ENCODE assay signal across 9 mouse cellular contexts in the genomic region with DNA sequence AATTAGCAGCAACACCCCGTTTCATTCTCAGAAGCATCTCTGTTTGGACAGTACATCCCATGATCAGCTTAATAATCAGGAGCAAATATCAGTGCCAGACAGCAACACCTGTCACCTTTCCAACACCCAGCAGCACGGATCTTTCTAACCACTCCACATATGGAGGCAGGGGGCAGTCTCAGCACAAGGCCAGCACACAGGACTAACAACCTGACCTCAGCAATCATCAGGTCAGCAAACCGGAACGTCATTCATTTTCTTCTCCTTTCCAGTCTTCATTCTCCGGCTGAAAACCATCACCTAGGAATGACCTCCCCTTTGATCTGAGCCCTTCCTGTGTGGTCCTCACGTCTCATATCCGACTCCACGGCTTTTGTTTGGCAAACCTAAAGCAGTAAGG. TPM values are rescaled to one million over a fixed set of nuclear protein-coding genes. Genes with fewer than 3 reads are reported as not detected.
DNase-seq lines count a peak whose midpoint lies in the region; ATAC-seq lines count a peak whose summit lies in the region.
"Had no signal": no experiment of that assay in that cellular context is flagged by ENCODE, and none has a peak within 500 bp of the region (broad histone marks: within the 10 kb centered on the region; RNA-seq: fewer than 3 reads in every experiment).

No protein-coding gene starts in this region.

- peak; percentile 35 for DNase-seq in R1 (ENCODE audit: low read depth, low spot score)
- peak; percentile 45 to 55 for DNase-seq in cerebellum, postnatal 14 days
- no peak for DNase-seq in adrenal gland, adult 18-20 months (ENCODE audit: low spot score in 2 of 2)
- DNase-seq in natural killer cell, adult 2 months (ENCODE audit: low spot score in 2 of 2) = no peak
- DNase-seq: gastrocnemius, postnatal 36 days had no signal

- H3K27me3 ChIP-seq in hindbrain, embryonic 13.5 days = no peaks in the 10 kb centered on the region
- no peaks in the 10 kb centered on the region for H3K27me3 ChIP-seq in hindbrain, embryonic 12.5 days
- no peaks in the 10 kb centered on the region for H3K27me3 ChIP-seq in midbrain, embryonic 16.5 days (ENCODE audit: control insufficient read depth, insufficient read depth, low read depth, low read length)
- H3K27me3 ChIP-seq: limb, embryonic 12.5 days had no signal

- 0 out of 2 replicates have a peak, but pooled peaks cover 5% of the 10 kb centered on the region for H3K36me3 ChIP-seq in hindbrain, embryonic 13.5 days
- peaks cover 5% of the 10 kb centered on the region; the same call in 1 of the 2 replicates for H3K36me3 ChIP-seq in hindbrain, embryonic 12.5 days
- H3K36me3 ChIP-seq in midbrain, embryonic 16.5 days (ENCODE audit: control insufficient read depth, insufficient read depth, low read length) = 0 out of 2 replicates have a peak, but pooled peaks cover 3% of the 10 kb centered on the region

- no peak overlapping the region for H3K4me3 ChIP-seq in hindbrain, embryonic 13.5 days
- H3K4me3 ChIP-seq in hindbrain, embryonic 12.5 days = no peak overlapping the region
- H3K4me3 ChIP-seq in midbrain, embryonic 16.5 days (ENCODE audit: low read depth, low read length) = no peak overlapping the region
- H3K4me3 ChIP-seq: limb, embryonic 12.5 days had no signal

- no peaks in the 10 kb centered on the region for H3K9me3 ChIP-seq in hindbrain, embryonic 13.5 days
- no peaks in the 10 kb centered on the region for H3K9me3 ChIP-seq in hindbrain, embryonic 12.5 days (replicated peaks)
- H3K9me3 ChIP-seq in midbrain, embryonic 16.5 days (replicated peaks; ENCODE audit: control insufficient read depth, low read length, poor library complexity, severe bottlenecking) = no peaks in the 10 kb centered on the region
- H3K9me3 ChIP-seq: limb, embryonic 12.5 days had no signal

- no peak overlapping the region; the same call in 1 of the 2 replicates for H3K9ac ChIP-seq in hindbrain, embryonic 13.5 days
- no peak overlapping the region for H3K9ac ChIP-seq in hindbrain, embryonic 12.5 days
- H3K9ac ChIP-seq in midbrain, embryonic 16.5 days (ENCODE audit: low read depth, low read length) = no peak overlapping the region
- H3K9ac ChIP-seq: limb, embryonic 12.5 days had no signal

- ATAC-seq in hindbrain, embryonic 13.5 days (ENCODE audit: low FRiP score) = peak; percentile 2; the same call in 1 of the 2 replicates
- no peak for ATAC-seq in hindbrain, embryonic 12.5 days (ENCODE audit: low FRiP score)
- ATAC-seq in midbrain, embryonic 16.5 days = no peak

- H3K4me2 ChIP-seq in hindbrain, embryonic 13.5 days = 0 out of 2 replicates have a peak overlapping the region, but pooled peaks have one; percentile 6
- no peak overlapping the region for H3K4me2 ChIP-seq in hindbrain, embryonic 12.5 days (replicated peaks)
- peak overlapping the region; percentile 12; the same call in 1 of the 2 replicates for H3K4me2 ChIP-seq in midbrain, embryonic 16.5 days (ENCODE audit: low read length)
- H3K4me2 ChIP-seq: limb, embryonic 12.5 days had no signal

- H3K27ac ChIP-seq in hindbrain, embryonic 13.5 days = peak overlapping the region; percentile 36; the same call in 1 of the 2 replicates
- no peak overlapping the region for H3K27ac ChIP-seq in hindbrain, embryonic 12.5 days
- no peak overlapping the region for H3K27ac ChIP-seq in midbrain, embryonic 16.5 days (ENCODE audit: low read length)
- H3K27ac ChIP-seq: limb, embryonic 12.5 days had no signal

- H3K4me1 ChIP-seq in hindbrain, embryonic 13.5 days (replicated peaks) = peaks cover 85% of the 10 kb centered on the region
- H3K4me1 ChIP-seq in hindbrain, embryonic 12.5 days = peaks cover 75% of the 10 kb centered on the region
- H3K4me1 ChIP-seq in midbrain, embryonic 16.5 days (ENCODE audit: control insufficient read depth, insufficient read depth, low read length) = peaks cover 70% of the 10 kb centered on the region

- WGBS in hindbrain, embryonic 13.5 days = 8% methylated on average over 8 of the region's 8 CpGs
- 9% methylated on average over 8 of the region's 8 CpGs for WGBS in hindbrain, embryonic 12.5 days
- 10% methylated on average over 8 of the region's 8 CpGs for WGBS in midbrain, embryonic 16.5 days

RNA-seq across cellular contexts. Expression of a gene that starts 27.7 kb away (rescaled TPM):
- polyA plus RNA-seq in hindbrain, embryonic 13.5 days (2015; fragmentation: Nextera tagmentation; extraction: Ambion mirVana) = 37.7 and 39.5 TPM in 2 replicates
- 48.5 and 51.2 TPM in 2 replicates for polyA plus RNA-seq in hindbrain, embryonic 12.5 days (2016; fragmentation: Nextera tagmentation; extraction: Ambion mirVana)
- 37.5 and 45.9 TPM in 2 replicates for polyA plus RNA-seq in midbrain, embryonic 16.5 days (2015; fragmentation: Nextera tagmentation; extraction: Ambion mirVana)
- total RNA-seq in adrenal gland, adult 18-20 months (2021) = 10 to 100 TPM; 45.4 to 56.8 TPM

Comparison
In these comparisons a context has a peak if more than half of its experiments do, and no peak if none do; other contexts are left out.
1. DNase-seq: peak in R1 (single experiment) and cerebellum, postnatal 14 days (2 of 2); none in adrenal gland, adult 18-20 months (0 of 2) and natural killer cell, adult 2 months (0 of 2).